Mouse (Mus musculus) cerebellum, adult 11-12 months (tissue): ENCODE data around the gene Magi2.
"Not testable (repeated sequence)": the region's sequence is repeated elsewhere in the genome, so short reads cannot be mapped to it uniquely, and the experiment has no call there.

Source experiments
- DNase-seq: peaks from one replicate; pipeline ENCODE4 v3.0.0; 2022

Gene Magi2

GRCm38 (mm10) chr5:19226866-19227243 lies at the start of gene Magi2:
Gene Magi2 (plus strand): TSS chr5:19227036.
- DNase-seq: no peak

GRCm38 (mm10) chr5:19178594-19178993 lies 48.2 kb upstream of the Magi2 start:
- no peak for DNase-seq

GRCm38 (mm10) chr5:19186175-19186574 lies 40.7 kb upstream of the Magi2 start:
- no peak for DNase-seq

- DNase-seq: no peak
These were observed 15.2 kb upstream of the Magi2 start for GRCm38 (mm10) chr5:19211665-19212064.

- DNase-seq: peak; percentile 92
These were observed 531 bp upstream of the Magi2 start for GRCm38 (mm10) chr5:19226144-19226865.

GRCm38 (mm10) chr5:19227281-19227680 lies 445 bp downstream of the Magi2 start:
- peak; percentile 78 for DNase-seq

- peak; percentile 79 for DNase-seq
These were observed 1.0 kb downstream of the Magi2 start for GRCm38 (mm10) chr5:19227791-19228331.

- no peak for DNase-seq
These were observed 15.0 kb downstream of the Magi2 start for GRCm38 (mm10) chr5:19241797-19242196.

- DNase-seq: no peak
These were observed 19.6 kb downstream of the Magi2 start for GRCm38 (mm10) chr5:19246426-19246825.

- DNase-seq: no peak
These were observed 20.4 kb downstream of the Magi2 start for GRCm38 (mm10) chr5:19247266-19247665.

- peak; percentile 88 for DNase-seq
These were observed 36.0 kb downstream of the Magi2 start for GRCm38 (mm10) chr5:19262816-19263215.

GRCm38 (mm10) chr5:19264627-19265026 lies 37.8 kb downstream of the Magi2 start:
- no peak for DNase-seq

- no peak for DNase-seq
These were observed 65.7 kb downstream of the Magi2 start for GRCm38 (mm10) chr5:19292581-19292980.

- DNase-seq: peak; percentile 10
These were observed 79.8 kb downstream of the Magi2 start for GRCm38 (mm10) chr5:19306656-19307055.

- DNase-seq: no peak
These were observed 83.0 kb downstream of the Magi2 start for GRCm38 (mm10) chr5:19309870-19310269.

GRCm38 (mm10) chr5:19322532-19322931 lies 95.7 kb downstream of the Magi2 start:
- no peak for DNase-seq

GRCm38 (mm10) chr5:19337561-19337960 lies 110.7 kb downstream of the Magi2 start:
- DNase-seq: no peak

- DNase-seq: no peak
These were observed 141.3 kb downstream of the Magi2 start for GRCm38 (mm10) chr5:19368175-19368574.

GRCm38 (mm10) chr5:19395876-19396275 lies 169.0 kb downstream of the Magi2 start:
- DNase-seq: peak; percentile 77

- no peak for DNase-seq
These were observed 173.5 kb downstream of the Magi2 start for GRCm38 (mm10) chr5:19400299-19400698.

- no peak for DNase-seq
These were observed 174.0 kb downstream of the Magi2 start for GRCm38 (mm10) chr5:19400738-19401408.

GRCm38 (mm10) chr5:19404268-19404667 lies 177.4 kb downstream of the Magi2 start:
- DNase-seq: not testable (repeated sequence)

- no peak for DNase-seq
These were observed 187.7 kb downstream of the Magi2 start for GRCm38 (mm10) chr5:19414556-19414955.

- peak; percentile 21 for DNase-seq
These were observed 202.5 kb downstream of the Magi2 start for GRCm38 (mm10) chr5:19429290-19429689.
